Mouse (Mus musculus) CH12.LX (cell line): ENCODE data around the gene Acvr1. TPM values are rescaled to one million over a fixed set of nuclear protein-coding genes. Genes with fewer than 3 reads are reported as not detected.
A peak's percentile ranks its signal among the peaks of the same experiment; 100 is the strongest.

Experiments used
- DNase-seq: peaks from one replicate; pipeline ENCODE4 v3.0.0-alpha.2; 2013; ENCODE audit errors: extremely low read depth
- H3K27ac ChIP-seq: 2 replicates; pipeline ENCODE4 v1.5.1; 2012; ENCODE audit warnings: low read depth, mild to moderate bottlenecking, control low read depth, moderate library complexity; ENCODE audit not compliant: insufficient read depth
- H3K27me3 ChIP-seq: replicated peaks from 2 replicates; pipeline ENCODE3; 2012; ENCODE audit warnings: inconsistent platforms
- H3K36me3 ChIP-seq, 2 experiments: replicated peaks in 1 of 2; 2 replicates each; pipeline versions ENCODE3 to v1.6.1; 2012; ENCODE audit warnings: inconsistent platforms in 1 of 2, low read length in 1 of 2, mild to moderate bottlenecking in 1 of 2, mixed read lengths in 1 of 2, moderate library complexity in 1 of 2; ENCODE audit not compliant: control insufficient read depth in 1 of 2, insufficient read depth in 1 of 2
- H3K4me1 ChIP-seq, 2 experiments: 2 replicates each; pipeline ENCODE4 v1.6.1; 2012; ENCODE audit warnings: inconsistent platforms in 1 of 2, moderate library complexity in 1 of 2; ENCODE audit not compliant: insufficient read depth in 2 of 2, control insufficient read depth in 1 of 2
- H3K4me2 ChIP-seq: 2 replicates; pipeline ENCODE4 v1.6.1; 2012; ENCODE audit warnings: low read depth, mild to moderate bottlenecking, control low read depth; ENCODE audit not compliant: poor library complexity, insufficient read depth, severe bottlenecking
- H3K4me3 ChIP-seq, 3 experiments: fragments of 150-350 bp in 1 of 3; sonication (generic) in 1 of 3; replicated peaks in 1 of 3; 2 replicates each; pipeline versions ENCODE3 to v1.5.1; 2011 to 2012; ENCODE audit warnings: low read depth in 2 of 3, low read length in 2 of 3, mild to moderate bottlenecking in 2 of 3, moderate library complexity in 2 of 3, control low read depth in 1 of 3, improper control_type of control experiment in 1 of 3, inconsistent platforms in 1 of 3, mixed read lengths in 1 of 3; ENCODE audit not compliant: poor library complexity in 1 of 3
- H3K79me2 ChIP-seq: replicated peaks from 2 replicates; pipeline ENCODE4 v1.6.1; 2012; ENCODE audit warnings: mild to moderate bottlenecking, moderate library complexity; ENCODE audit not compliant: control insufficient read depth, poor library complexity, insufficient read depth, severe bottlenecking; ENCODE audit errors: extremely low read depth
- H3K9ac ChIP-seq: 2 replicates; pipeline ENCODE4 v1.6.1; 2012; ENCODE audit warnings: low read depth, mild to moderate bottlenecking, control low read depth, moderate library complexity; ENCODE audit not compliant: insufficient read depth
- H3K9me3 ChIP-seq: replicated peaks from 2 replicates; pipeline ENCODE3; 2012; ENCODE audit warnings: low read length, inconsistent platforms, mixed read lengths
- BHLHE40 ChIP-seq: IDR thresholded peaks from 2 replicates; pipeline ENCODE4 v1.6.1; 2011; ENCODE audit warnings: mild to moderate bottlenecking, low read depth, low read length, improper control_type of control experiment
- CHD2 ChIP-seq: IDR thresholded peaks from 2 replicates; pipeline ENCODE4 v1.6.1; 2011; ENCODE audit warnings: low read length, improper control_type of control experiment
- CTCF ChIP-seq, 2 experiments: IDR thresholded peaks in 1 of 2; conservative IDR thresholded peaks in 1 of 2; 2 replicates each; pipeline ENCODE4 v1.5.1; 2011 to 2012; ENCODE audit warnings: low read depth in 2 of 2, low read length in 2 of 2, improper control_type of control experiment in 1 of 2, inconsistent platforms in 1 of 2, mild to moderate bottlenecking in 1 of 2, moderate library complexity in 1 of 2
- EP300 ChIP-seq: IDR thresholded peaks from 2 replicates; pipeline ENCODE4 v1.6.1; 2011; ENCODE audit warnings: low read length, improper control_type of control experiment
- HCFC1 ChIP-seq: IDR thresholded peaks from 2 replicates; pipeline ENCODE4 v1.6.1; 2012; ENCODE audit warnings: low read depth, mild to moderate bottlenecking, inconsistent platforms, low read length, improper control_type of control experiment
- JUN ChIP-seq: IDR thresholded peaks from 2 replicates; pipeline ENCODE4 v1.6.1; 2011; ENCODE audit warnings: low read depth, mild to moderate bottlenecking, low read length, improper control_type of control experiment, moderate library complexity; ENCODE audit not compliant: insufficient read depth
- MAFK ChIP-seq: IDR thresholded peaks from 2 replicates; pipeline ENCODE4 v1.6.1; 2011; ENCODE audit warnings: low read length, improper control_type of control experiment; ENCODE audit not compliant: insufficient replicate concordance
- MEF2A ChIP-seq: IDR thresholded peaks from 2 replicates; pipeline ENCODE4 v1.6.1; 2014; ENCODE audit warnings: low read depth, mild to moderate bottlenecking, inconsistent platforms, low read length, improper control_type of control experiment, borderline replicate concordance
- MXI1 ChIP-seq: IDR thresholded peaks from 2 replicates; pipeline ENCODE4 v1.6.1; 2011; ENCODE audit warnings: mild to moderate bottlenecking, low read depth, low read length, improper control_type of control experiment
- NELFE ChIP-seq: IDR thresholded peaks from 2 replicates; pipeline ENCODE4 v1.6.1; 2011; ENCODE audit warnings: low read depth, low read length, improper control_type of control experiment
- NRF1 ChIP-seq: IDR thresholded peaks from 2 replicates; pipeline ENCODE4 v1.6.1; 2014; ENCODE audit warnings: low read depth, mild to moderate bottlenecking, inconsistent platforms, low read length, improper control_type of control experiment, moderate library complexity
- PAX5 ChIP-seq: IDR thresholded peaks from 2 replicates; pipeline ENCODE4 v1.6.1; 2012; ENCODE audit warnings: low read length, inconsistent platforms, mixed read lengths
- RAD21 ChIP-seq: IDR thresholded peaks from 2 replicates; pipeline ENCODE4 v1.6.1; 2011; ENCODE audit warnings: low read depth, mild to moderate bottlenecking, low read length, improper control_type of control experiment, moderate library complexity
- RCOR1 ChIP-seq: conservative IDR thresholded peaks from 2 replicates; pipeline ENCODE4 v1.6.1; 2012; ENCODE audit warnings: low read depth, mild to moderate bottlenecking, inconsistent platforms, low read length, improper control_type of control experiment
- SIN3A ChIP-seq: IDR thresholded peaks from 2 replicates; pipeline ENCODE4 v1.6.1; 2012; ENCODE audit warnings: low read length, improper control_type of control experiment, inconsistent platforms
- TBP ChIP-seq: conservative IDR thresholded peaks from 2 replicates; pipeline ENCODE4 v1.6.1; 2011; ENCODE audit warnings: low read depth, low read length, improper control_type of control experiment
- ZC3H11A ChIP-seq: IDR thresholded peaks from 2 replicates; pipeline ENCODE4 v1.6.1; 2012; ENCODE audit warnings: low read depth, mild to moderate bottlenecking, inconsistent platforms, low read length, improper control_type of control experiment
- ZNF384 ChIP-seq: IDR thresholded peaks from 2 replicates; pipeline ENCODE4 v1.6.1; 2012; ENCODE audit warnings: low read depth, low read length, improper control_type of control experiment, inconsistent platforms
- dilution Hi-C: fragments of 300-500 bp; cut with MboI; formaldehyde crosslinking; loops from 2 replicates; pipeline ENCODE4 v1.14.3; 2020; ENCODE audit warnings: low sequenced_read_pairs; ENCODE audit not compliant: extremely low pct_unique_long_range_greater_than_20kb, extremely low pct_ligation_motif_present
- in situ Hi-C: fragments of 300-500 bp; cut with MboI; formaldehyde crosslinking; loops from 3 replicates; pipeline ENCODE4 v1.14.3; 2019; ENCODE audit warnings: low sequenced_read_pairs, low pct_ligation_motif_present, low pct_unique_long_range_greater_than_20kb, mixed read lengths
- polyA plus RNA-seq: library from polyadenylated mRNA; unstranded; fragments of >175 nt; gene quantifications from 2 replicates; pipeline ENCODE4 v1.2.1, GENCODE M21; 2012; ENCODE audit warnings: low read depth; ENCODE audit not compliant: insufficient read length
- total RNA-seq, 2 experiments: library from RNA; depleted of rRNA; stranded (reverse); fragments of 300-350 nt in 1 of 2; fragments of >200 nt in 1 of 2; gene quantifications; 2 replicates each; pipeline ENCODE4 v1.2.3; 2012 to 2014

Gene Acvr1
- total and polyA plus RNA-seq, 3 experiments = not detected

DNA sequence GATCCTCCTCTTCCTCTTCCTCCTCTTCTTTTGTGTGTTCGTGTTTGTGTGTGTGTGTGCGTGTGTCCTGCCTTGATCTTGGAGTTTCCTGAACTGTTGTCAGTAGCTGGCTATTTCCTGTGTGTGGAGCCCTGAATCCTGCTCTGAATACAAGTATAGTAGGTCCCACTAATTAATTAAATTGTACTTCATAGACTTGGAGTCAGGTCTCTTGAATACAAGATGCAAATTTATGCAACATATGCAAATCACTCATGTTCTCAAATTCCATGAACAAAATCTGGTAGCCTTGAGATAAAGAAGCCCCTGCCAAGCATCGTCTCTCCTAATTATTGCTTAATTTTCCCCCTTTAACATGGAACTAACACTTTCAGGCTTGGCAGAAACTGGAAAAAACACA, 36.4 kb upstream of the Acvr1 start:
- DNase-seq = no peak
- Histone ChIP-seq H3K79me2 (no peaks in the 10 kb centered on the region), H3K9ac (no peak overlapping the region), H3K4me2 (no peak overlapping the region), H3K27ac (no peak overlapping the region), H3K4me3 (no peak overlapping the region), H3K4me1 (no peaks in the 10 kb centered on the region), H3K36me3 (no peaks in the 10 kb centered on the region), H3K9me3 (peaks cover 22% of the 10 kb centered on the region), H3K27me3 (no peaks in the 10 kb centered on the region)
- TF ChIP-seq EP300 = no peak
- TF ChIP-seq BHLHE40 = no peak
- TF ChIP-seq MEF2A = no peak
- no peak for TF ChIP-seq NRF1
- no peak for TF ChIP-seq MAFK
- TF ChIP-seq ZNF384 = no peak
- no peak for TF ChIP-seq CHD2
- TF ChIP-seq RAD21 = no peak
- TF ChIP-seq TBP = no peak
- no peak for TF ChIP-seq ZC3H11A
- no peak for TF ChIP-seq JUN
- no peak for TF ChIP-seq HCFC1
- dilution Hi-C loops (no loop called here), in situ Hi-C loops (no loop called here)

DNA sequence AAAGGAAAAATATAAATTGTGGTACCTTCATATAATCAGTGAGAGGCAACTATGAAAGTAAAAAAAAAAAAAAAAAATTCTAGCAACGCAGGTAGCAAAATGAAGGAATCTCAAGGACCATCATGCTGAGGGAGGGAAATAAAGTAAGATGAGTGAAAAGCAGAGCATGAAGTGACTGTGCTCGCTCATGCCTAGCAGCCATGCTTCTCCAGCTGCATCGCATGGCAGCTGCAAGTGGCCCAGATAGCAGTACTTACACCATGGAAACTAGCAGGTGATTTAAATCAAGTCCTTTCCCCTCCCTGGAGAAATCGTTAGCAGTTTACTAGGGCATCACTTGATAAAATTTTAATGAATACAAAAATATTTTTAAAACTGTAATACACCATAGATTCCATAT, 34.4 kb upstream of the Acvr1 start:
- H3K4me3 ChIP-seq = no peak overlapping the region
- DNase-seq = peak; percentile 6
- no peaks in the 10 kb centered on the region for H3K27me3 ChIP-seq
- H3K79me2 ChIP-seq = no peaks in the 10 kb centered on the region
- H3K9ac ChIP-seq = no peak overlapping the region
- no peak overlapping the region for H3K4me2 ChIP-seq
- in situ Hi-C loops = no loop called here
- dilution Hi-C loops = no loop called here
- no peaks in the 10 kb centered on the region for H3K4me1 ChIP-seq
- no peaks in the 10 kb centered on the region for H3K36me3 ChIP-seq
- TF ChIP-seq ZNF384 = no peak
- TF ChIP-seq RCOR1 = no peak
- no peak for TF ChIP-seq MXI1
- TF ChIP-seq ZC3H11A = no peak
- no peak for TF ChIP-seq NELFE
- H3K9me3 ChIP-seq = peaks cover 33% of the 10 kb centered on the region
- no peak overlapping the region for H3K27ac ChIP-seq

DNA sequence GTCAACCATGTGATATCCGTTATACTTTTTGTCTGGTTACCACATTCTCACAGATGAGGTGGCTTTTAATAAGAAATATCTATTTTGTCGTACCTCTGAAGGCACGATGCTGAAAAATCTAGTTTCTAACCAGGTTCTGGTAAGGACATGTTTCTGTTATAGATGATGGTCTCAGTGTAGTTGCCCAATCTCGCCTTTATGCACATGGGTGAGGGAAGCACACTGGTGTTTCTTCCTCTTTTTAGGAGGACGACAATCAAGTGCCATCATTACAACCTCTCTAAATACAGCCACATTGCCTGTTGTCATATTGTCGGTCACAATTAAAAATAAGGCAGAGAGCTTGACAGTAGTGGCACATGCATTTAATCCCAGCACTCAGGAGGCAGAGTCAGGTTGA, 32.7 kb upstream of the Acvr1 start:
- Histone ChIP-seq H3K4me3 (no peak overlapping the region), H3K36me3 (no peaks in the 10 kb centered on the region), H3K4me2 (no peak overlapping the region), H3K9me3 (peaks cover 37% of the 10 kb centered on the region), H3K9ac (no peak overlapping the region), H3K79me2 (no peaks in the 10 kb centered on the region), H3K4me1 (no peaks in the 10 kb centered on the region), H3K27ac (no peak overlapping the region), H3K27me3 (no peaks in the 10 kb centered on the region)
- in situ Hi-C loops = no loop called here
- dilution Hi-C loops = no loop called here
- TF ChIP-seq SIN3A = no peak
- no peak for TF ChIP-seq PAX5
- no peak for TF ChIP-seq CTCF (conservative IDR thresholded peaks at IDR 0.05 in 1 of 2, IDR thresholded peaks at IDR 0.05 in 1 of 2; ENCODE audit: low read depth in 2 of 2, low read length in 2 of 2)
- no peak for DNase-seq
